8 mouse cellular contexts compared by ENCODE assay signal in the genomic region with DNA sequence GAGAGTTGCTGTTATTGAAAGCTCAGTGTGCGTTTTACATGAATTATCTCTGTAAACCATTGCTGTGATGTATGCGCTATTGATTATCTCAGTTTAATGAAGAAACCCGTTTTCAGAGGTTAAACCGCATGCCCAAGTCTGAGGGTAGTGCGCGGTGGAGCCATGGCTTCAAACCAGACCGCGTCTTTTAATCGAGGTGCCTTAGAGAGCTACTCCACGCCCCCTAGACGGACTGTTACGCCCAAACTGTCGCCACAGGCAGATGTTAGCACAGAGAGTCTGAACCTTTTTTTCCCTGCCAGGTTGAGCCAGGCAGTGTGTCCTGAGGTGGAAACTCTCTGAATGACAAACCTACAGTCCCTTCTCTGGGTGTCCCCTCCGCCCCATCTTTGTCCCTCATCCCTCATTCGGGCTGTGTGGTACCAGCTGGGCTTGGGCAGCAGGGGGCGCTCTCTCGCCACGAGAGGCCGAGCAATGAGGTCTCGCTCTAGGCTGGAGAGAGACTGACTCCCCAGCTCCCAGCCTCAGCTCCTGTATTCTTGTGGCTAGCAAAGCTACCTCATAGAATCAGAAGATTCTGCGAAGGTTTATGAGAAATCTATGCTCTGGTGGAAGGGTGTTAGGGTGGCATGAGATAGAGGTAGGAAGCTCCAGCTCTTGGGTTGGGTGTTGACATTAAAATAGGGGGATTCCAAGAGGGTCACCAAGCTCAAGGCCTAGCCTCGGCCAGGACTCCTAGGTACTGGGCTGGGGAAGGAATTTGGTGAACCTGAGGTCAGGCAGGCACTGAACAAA. TPM values are rescaled to one million over a fixed set of nuclear protein-coding genes. Genes with fewer than 3 reads are reported as not detected.
A peak's percentile ranks its signal among the peaks of the same experiment; 100 is the strongest.
DNase-seq lines count a peak whose midpoint lies in the region; ATAC-seq and TF ChIP-seq lines count a peak whose summit lies in the region.

No protein-coding gene starts in this region.

- peak; percentile 64; the same call in 1 of the 2 replicates for ATAC-seq in heart, embryonic 11.5 days (replicated peaks; ENCODE audit: insufficient number of reproducible peaks, low FRiP score, low TSS enrichment)
- peak; percentile 79 for ATAC-seq in kidney, embryonic 15.5 days (replicated peaks; ENCODE audit: low FRiP score)
- 0 out of 2 replicates have a peak, but pooled peaks have one; percentile 52 for ATAC-seq in limb, embryonic 15.5 days (ENCODE audit: insufficient number of reproducible peaks, low FRiP score, low TSS enrichment, low read depth)

- H3K9ac ChIP-seq in heart, embryonic 11.5 days (ENCODE audit: low read depth, low read length) = no peak overlapping the region
- H3K9ac ChIP-seq in kidney, embryonic 15.5 days = no peak overlapping the region
- H3K9ac ChIP-seq in limb, embryonic 15.5 days = no peak overlapping the region; the same call in 1 of the 2 replicates

- H3K27me3 ChIP-seq in heart, embryonic 11.5 days (ENCODE audit: control insufficient read depth, insufficient read depth, low read length) = no peaks in the 10 kb centered on the region
- no peaks in the 10 kb centered on the region for H3K27me3 ChIP-seq in kidney, embryonic 15.5 days
- 0 out of 2 replicates have a peak, but pooled peaks cover 6% of the 10 kb centered on the region for H3K27me3 ChIP-seq in limb, embryonic 15.5 days

- no peaks in the 10 kb centered on the region for H3K36me3 ChIP-seq in heart, embryonic 11.5 days (ENCODE audit: control insufficient read depth, insufficient read depth, low read length)
- H3K36me3 ChIP-seq in kidney, embryonic 15.5 days = no peaks in the 10 kb centered on the region
- no peaks in the 10 kb centered on the region for H3K36me3 ChIP-seq in limb, embryonic 15.5 days

- no peak overlapping the region for H3K4me3 ChIP-seq in bone marrow, adult 2 months (replicated peaks; ENCODE audit: control insufficient read depth, low read depth, low read length)
- H3K4me3 ChIP-seq in embryonic fibroblast, embryonic 13.5 days (ENCODE audit: insufficient read depth, low read length) = no peak overlapping the region
- no peak overlapping the region; the same call in 1 of the 2 replicates for H3K4me3 ChIP-seq in heart, embryonic 11.5 days (ENCODE audit: low read depth, low read length)
- peak overlapping the region; percentile 14; the same call in 1 of the 2 replicates for H3K4me3 ChIP-seq in kidney, embryonic 15.5 days (replicated peaks)
- peak overlapping the region; percentile 12; the same call in 1 of the 2 replicates for H3K4me3 ChIP-seq in limb, embryonic 15.5 days

- peak; percentile 63 for DNase-seq in 416B (ENCODE audit: low read depth)
- peak; percentile 21 to 49 for DNase-seq in monocyte, adult 2 months (ENCODE audit: low read depth in 1 of 2, low spot score in 2 of 2)
- DNase-seq in spleen, postnatal 10 days (ENCODE audit: low spot score in 2 of 2) = peak; percentile 69 to 85

- H3K27ac ChIP-seq in bone marrow, adult 2 months (ENCODE audit: control insufficient read depth, insufficient read depth, low read depth, low read length, poor library complexity) = no peak overlapping the region
- H3K27ac ChIP-seq in embryonic fibroblast, embryonic 13.5 days (ENCODE audit: insufficient read depth, low read length) = no peak overlapping the region
- H3K27ac ChIP-seq in heart, embryonic 11.5 days (ENCODE audit: low read depth, low read length) = peak overlapping the region; percentile 64; the same call in 1 of the 2 replicates
- H3K27ac ChIP-seq in kidney, embryonic 15.5 days = peak overlapping the region; percentile 54; the same call in 1 of the 2 replicates
- H3K27ac ChIP-seq in limb, embryonic 15.5 days = no peak overlapping the region

- TF ChIP-seq POLR2A in bone marrow, adult 2 months (IDR thresholded peaks at IDR 0.05; ENCODE audit: borderline replicate concordance, control insufficient read depth, low read depth, low read length) = no peak
- no peak for TF ChIP-seq POLR2A in embryonic fibroblast, embryonic 13.5 days (IDR thresholded peaks at IDR 0.05; ENCODE audit: low read depth, low read length)

- no peaks in the 10 kb centered on the region for H3K9me3 ChIP-seq in heart, embryonic 11.5 days (replicated peaks; ENCODE audit: control insufficient read depth, low read length)
- H3K9me3 ChIP-seq in kidney, embryonic 15.5 days (replicated peaks) = no peaks in the 10 kb centered on the region
- no peaks in the 10 kb centered on the region for H3K9me3 ChIP-seq in limb, embryonic 15.5 days

- H3K4me2 ChIP-seq in heart, embryonic 11.5 days = peak overlapping the region; percentile 55
- peak overlapping the region; percentile 57 for H3K4me2 ChIP-seq in kidney, embryonic 15.5 days
- H3K4me2 ChIP-seq in limb, embryonic 15.5 days = peak overlapping the region; percentile 41

- 17% methylated on average over 22 of the region's 22 CpGs for WGBS in bone marrow, adult 2 months
- 14% methylated on average over 22 of the region's 22 CpGs for WGBS in heart, embryonic 11.5 days (ENCODE audit: insufficient replicate concordance)
- 15% methylated on average over 22 of the region's 22 CpGs for WGBS in kidney, embryonic 15.5 days
- WGBS in limb, embryonic 15.5 days = 15% methylated on average over 22 of the region's 22 CpGs

- TF ChIP-seq CTCF in bone marrow, adult 2 months (IDR thresholded peaks at IDR 0.05; ENCODE audit: control insufficient read depth, insufficient read depth, low read length) = peak; percentile 89
- peak; percentile 94 for TF ChIP-seq CTCF in embryonic fibroblast, embryonic 13.5 days (IDR thresholded peaks at IDR 0.05; ENCODE audit: borderline replicate concordance, insufficient read depth, low read length)

- peaks cover 1% of the 10 kb centered on the region; the same call in 1 of the 2 replicates for H3K4me1 ChIP-seq in bone marrow, adult 2 months (ENCODE audit: control insufficient read depth, insufficient read depth, low read length)
- H3K4me1 ChIP-seq in embryonic fibroblast, embryonic 13.5 days (ENCODE audit: control insufficient read depth, insufficient read depth, low read length) = no peaks in the 10 kb centered on the region
- peaks cover 16% of the 10 kb centered on the region for H3K4me1 ChIP-seq in heart, embryonic 11.5 days (ENCODE audit: control insufficient read depth, insufficient read depth, low read length)
- peaks cover 55% of the 10 kb centered on the region for H3K4me1 ChIP-seq in kidney, embryonic 15.5 days
- H3K4me1 ChIP-seq in limb, embryonic 15.5 days = peaks cover 23% of the 10 kb centered on the region

RNA-seq across cellular contexts. Expression of gene Ccdc182, which starts 41.7 kb away (rescaled TPM):
- polyA plus RNA-seq in bone marrow, adult 2 months (2011; ENCODE audit: insufficient read depth, insufficient read length, low replicate concordance, missing spikeins) = not detected in 2 replicates
- not detected in 2 replicates for polyA plus RNA-seq in embryonic fibroblast, embryonic 13.5 days (2011; ENCODE audit: insufficient read length, low read depth, missing spikeins)
- polyA plus RNA-seq in heart, embryonic 11.5 days (2014; fragmentation: Nextera tagmentation; extraction: Ambion mirVana) = not detected in 2 replicates
- 3.1 and 3.7 TPM in 2 replicates for polyA plus RNA-seq in kidney, embryonic 15.5 days (2015; fragmentation: Nextera tagmentation; extraction: Ambion mirVana)
- not detected in 2 replicates for polyA plus RNA-seq in limb, embryonic 15.5 days (2015; fragmentation: Nextera tagmentation; extraction: Ambion mirVana)

RNA-seq across cellular contexts. Expression of gene Mrps23, which starts 48.0 kb away (rescaled TPM):
- polyA plus RNA-seq in bone marrow, adult 2 months (2011; ENCODE audit: insufficient read depth, insufficient read length, low replicate concordance, missing spikeins) = 16.2 and 38.2 TPM in 2 replicates
- polyA plus RNA-seq in embryonic fibroblast, embryonic 13.5 days (2011; ENCODE audit: insufficient read length, low read depth, missing spikeins) = 71.7 and 98.7 TPM in 2 replicates
- polyA plus RNA-seq in heart, embryonic 11.5 days (2014; fragmentation: Nextera tagmentation; extraction: Ambion mirVana) = 87.3 and 88.4 TPM in 2 replicates
- polyA plus RNA-seq in kidney, embryonic 15.5 days (2015; fragmentation: Nextera tagmentation; extraction: Ambion mirVana) = 57.5 and 65.2 TPM in 2 replicates
- 52.4 and 53.0 TPM in 2 replicates for polyA plus RNA-seq in limb, embryonic 15.5 days (2015; fragmentation: Nextera tagmentation; extraction: Ambion mirVana)

Comparison
In these comparisons a context has a peak if more than half of its experiments do, and no peak if none do; other contexts are left out.
1. H3K27ac ChIP-seq: peak in heart, embryonic 11.5 days (single experiment) and kidney, embryonic 15.5 days (single experiment); none in bone marrow, adult 2 months (single experiment), embryonic fibroblast, embryonic 13.5 days (single experiment) and limb, embryonic 15.5 days (single experiment).
2. H3K4me3 ChIP-seq: peak in kidney, embryonic 15.5 days (single experiment) and limb, embryonic 15.5 days (single experiment); none in bone marrow, adult 2 months (single experiment), embryonic fibroblast, embryonic 13.5 days (single experiment) and heart, embryonic 11.5 days (single experiment).
3. Peak in every context shown above with its lines, with median percentiles within 50 percentile points of each other: DNase-seq, ATAC-seq and H3K4me2 ChIP-seq.